Mouse (Mus musculus) heart, adult 18-20 months (tissue): Measurements from ENCODE around the gene Tas2r135. TPM values are rescaled to one million over a fixed set of nuclear protein-coding genes. Genes with fewer than 3 reads are reported as not detected.
A peak's percentile ranks its signal among the peaks of the same experiment; 100 is the strongest.

Experiments used
- DNase-seq, 2 experiments: peaks; one replicate each; pipeline ENCODE4 v3.0.0; 2021 to 2022; ENCODE audit warnings: mixed read lengths in 1 of 2
- long read RNA-seq, 2 experiments: library from polyadenylated mRNA; stranded (forward); transcript quantifications; one replicate each; pipeline ENCODE4 v2.0.0; 2021
- total RNA-seq, 2 experiments: library from RNA; stranded (reverse); gene quantifications; 2 replicates each; pipeline ENCODE4 v1.2.3; 2021

Tas2r135 gene
- not detected for total RNA-seq
- long read RNA-seq, experiment 1, result 0 reads
- long read RNA-seq, experiment 2, result 0 reads

DNA sequence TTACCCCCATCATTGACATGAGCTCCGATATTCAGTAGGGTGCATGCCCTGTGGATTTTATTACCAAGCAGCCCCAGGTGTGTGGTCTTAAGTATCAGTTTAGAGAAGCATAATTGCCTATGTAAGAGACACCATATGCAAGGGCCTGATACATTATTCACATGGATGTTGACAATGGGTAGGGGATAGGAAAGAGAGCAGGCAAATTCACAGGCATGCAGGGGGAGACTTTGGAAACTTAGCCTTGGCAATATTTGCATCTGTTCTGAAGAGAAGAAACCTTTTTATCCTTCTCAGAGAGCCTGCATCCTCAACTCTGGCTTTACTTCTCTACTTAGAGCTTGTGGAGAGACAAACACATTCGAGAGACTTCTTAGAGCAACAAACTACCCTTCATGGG, at the start of gene Tas2r135:
Tas2r135 (plus strand) TSS at position 301 of the 400 bp plus-strand sequence.
- DNase-seq, result no peak

- no peak for DNase-seq
Observed at GRCm38 (mm10) chr6:42355794-42356600, 49.2 kb upstream of the Tas2r135 start.

DNA sequence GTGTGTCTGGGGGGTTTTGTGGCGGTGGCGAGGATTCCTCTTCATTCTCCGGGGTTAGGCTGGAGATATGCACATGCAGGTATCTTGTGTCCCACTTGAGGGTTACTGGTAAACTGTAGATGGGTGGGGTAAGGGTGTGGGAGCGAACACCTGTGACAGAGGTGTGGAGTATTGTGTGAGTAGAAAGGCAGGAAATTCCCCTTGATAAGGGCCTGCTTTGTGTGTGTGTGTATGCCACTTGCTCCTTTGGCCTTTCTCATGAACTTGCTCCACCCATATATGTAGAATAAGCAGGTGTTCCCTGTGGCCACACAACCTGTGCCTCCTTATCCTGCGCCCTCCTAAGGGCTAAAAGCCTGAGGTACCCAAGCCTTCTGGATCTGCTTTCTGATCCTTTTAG, 48.3 kb upstream of the Tas2r135 start:
- DNase-seq, result no peak

DNA sequence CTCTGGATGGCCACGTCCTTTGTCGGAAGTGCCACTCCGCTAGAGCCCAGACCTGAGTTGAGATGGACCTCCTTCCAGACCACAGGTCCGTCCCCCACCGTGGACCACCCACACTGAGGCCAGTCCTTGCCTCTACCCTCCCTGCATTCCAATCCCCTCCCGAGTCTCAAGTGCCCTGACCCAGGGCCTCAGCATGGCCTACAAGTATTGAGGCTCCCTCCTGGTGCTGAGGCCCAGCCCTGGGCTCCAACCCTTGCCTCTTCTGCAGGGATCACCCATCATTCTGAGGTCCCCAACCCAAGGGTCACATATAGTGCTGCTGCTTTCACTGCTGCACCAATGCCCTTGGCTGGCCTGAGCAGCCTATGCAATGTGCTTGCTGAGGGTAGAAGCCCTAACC, 47.3 kb upstream of the Tas2r135 start:
- DNase-seq, result no peak

GRCm38 (mm10) chr6:42358901-42359300, 46.3 kb upstream of the Tas2r135 start:
- no peak for DNase-seq

GRCm38 (mm10) chr6:42359364-42360147, 45.7 kb upstream of the Tas2r135 start:
- peak; percentile 65 to 78 for DNase-seq

GRCm38 (mm10) chr6:42360231-42360840, 44.9 kb upstream of the Tas2r135 start:
- DNase-seq, result no peak

- no peak for DNase-seq
Observed at GRCm38 (mm10) chr6:42361041-42361895, 44.0 kb upstream of the Tas2r135 start.

- peak in 1 of 2 experiments; percentile 28 for DNase-seq
Observed at GRCm38 (mm10) chr6:42362074-42362473, 43.2 kb upstream of the Tas2r135 start.

- no peak for DNase-seq
Observed at GRCm38 (mm10) chr6:42362497-42362896, 42.7 kb upstream of the Tas2r135 start.

DNA sequence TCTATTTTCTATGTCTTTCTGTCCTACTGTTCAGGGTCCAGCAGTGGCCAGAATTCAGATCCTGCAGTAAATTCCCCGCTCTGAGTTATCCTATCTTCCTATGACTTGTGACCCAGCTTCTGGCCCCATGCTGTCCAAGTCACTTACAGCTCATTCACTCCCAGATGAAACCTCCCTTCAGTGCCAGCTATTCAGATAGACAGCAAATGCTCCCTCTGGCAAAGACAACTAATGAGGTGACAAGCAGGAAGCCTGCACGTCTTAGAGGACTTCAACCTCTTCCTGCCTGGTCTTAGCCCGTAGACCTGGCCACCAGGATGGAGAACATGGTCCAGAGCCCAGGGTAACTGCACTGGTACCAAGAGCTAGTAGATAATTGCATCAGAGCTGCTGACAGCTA, 42.3 kb upstream of the Tas2r135 start:
- DNase-seq, result peak in 1 of 2 experiments; percentile 32

GRCm38 (mm10) chr6:42364066-42364465, 41.2 kb upstream of the Tas2r135 start:
- no peak for DNase-seq

- no peak for DNase-seq
Observed at GRCm38 (mm10) chr6:42364607-42365006, 40.6 kb upstream of the Tas2r135 start.

DNA sequence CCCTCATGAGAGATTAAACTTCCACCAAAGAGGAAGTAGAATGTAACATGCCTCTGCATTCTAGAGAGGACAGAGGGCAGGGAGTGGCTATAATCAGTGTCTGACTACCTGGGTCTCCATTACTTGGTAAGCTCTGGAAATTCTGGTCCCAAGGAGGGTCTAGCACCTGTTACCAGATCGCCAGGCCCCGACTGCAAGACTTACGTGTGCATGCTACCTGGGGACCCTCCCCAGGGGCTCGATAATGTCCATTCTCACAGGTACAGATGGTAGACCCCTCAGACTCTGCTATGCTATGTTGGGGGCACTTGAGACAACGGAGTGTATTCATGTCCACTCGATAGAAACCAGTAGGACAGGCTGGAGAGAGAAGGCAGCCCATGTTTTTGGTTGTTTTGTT, 40.0 kb upstream of the Tas2r135 start:
- no peak for DNase-seq

DNA sequence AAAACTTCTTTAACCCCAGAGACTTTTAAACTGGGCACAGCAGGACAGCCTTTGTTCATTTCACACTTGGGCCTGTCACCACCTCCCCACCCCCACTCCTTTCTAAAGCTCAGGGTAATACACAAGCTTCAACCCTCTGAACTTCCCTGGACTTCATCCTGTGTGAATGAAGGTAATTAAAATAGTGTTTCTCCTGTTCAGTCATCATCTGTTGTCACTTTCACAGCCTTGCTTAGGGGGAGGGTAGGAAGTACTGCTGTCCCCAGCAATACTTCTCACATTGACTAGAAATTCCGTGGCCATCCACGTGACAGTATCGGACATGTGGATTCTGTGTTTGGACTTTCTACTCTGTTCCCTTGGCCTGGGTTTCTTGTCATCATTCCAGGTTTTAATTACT, 35.4 kb upstream of the Tas2r135 start:
- DNase-seq, result peak; percentile 46 to 68

- peak; percentile 52 to 63 for DNase-seq
Observed at GRCm38 (mm10) chr6:42370630-42371363, 34.4 kb upstream of the Tas2r135 start.

- DNase-seq, result peak in 1 of 2 experiments; percentile 32
Observed at GRCm38 (mm10) chr6:42372001-42372400, 33.2 kb upstream of the Tas2r135 start.

GRCm38 (mm10) chr6:42372421-42372815, 32.8 kb upstream of the Tas2r135 start:
- DNase-seq, result no peak

GRCm38 (mm10) chr6:42372816-42373547, 32.3 kb upstream of the Tas2r135 start, which contains the start of gene Epha1:
TSS of gene Epha1 (minus strand) at chr6:42373268.
- peak; percentile 59 to 85 for DNase-seq
